Mouse (Mus musculus): Measurements from ENCODE around the gene Camk1d.
A peak's percentile ranks its signal among the peaks of the same experiment; 100 is the strongest.

Gene Camk1d

DNA sequence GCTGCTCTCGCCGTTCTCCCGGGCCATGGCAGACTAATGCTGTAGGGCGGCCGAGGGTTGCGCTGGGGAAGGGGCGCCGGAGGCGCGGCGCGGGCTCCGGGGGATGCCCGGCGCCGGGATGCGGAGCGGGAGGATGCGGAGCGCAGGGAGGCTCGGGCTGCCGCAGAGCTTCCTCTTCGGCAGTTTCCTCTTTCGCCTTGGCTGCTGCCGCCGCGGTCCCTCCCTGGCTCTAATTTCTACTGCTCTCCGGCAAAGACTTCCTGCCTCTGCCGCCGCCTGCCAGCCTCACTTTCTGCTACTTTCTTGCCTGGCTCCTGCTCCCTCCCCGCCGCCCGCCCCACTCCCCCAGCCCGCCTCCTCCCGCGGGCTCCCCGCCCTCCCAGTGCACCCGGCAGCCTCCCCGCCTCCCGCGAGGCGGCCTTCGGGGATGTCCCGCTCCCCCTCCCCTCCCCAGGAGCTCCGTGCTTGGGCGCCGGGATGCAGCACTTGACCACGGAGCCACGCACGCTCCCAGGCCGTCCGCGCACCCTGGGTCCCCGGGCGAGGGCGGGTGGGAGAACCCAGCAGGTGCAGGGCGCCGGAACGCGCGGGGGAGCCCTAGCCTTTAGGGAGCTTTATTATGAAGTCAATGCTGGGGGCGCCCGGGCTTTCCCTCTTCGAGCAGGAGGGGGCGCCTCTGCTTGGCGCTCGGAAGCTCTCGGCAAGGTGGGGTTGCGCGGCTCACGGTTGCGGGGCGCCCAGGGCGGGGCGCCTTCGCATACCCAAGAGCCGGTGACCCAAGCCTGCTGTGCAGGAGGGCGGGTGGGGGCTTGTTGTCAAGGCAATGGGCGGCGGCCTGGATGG is at the start of gene Camk1d:
Camk1d (minus strand) TSS at position 305 of the 843 bp plus-strand sequence.
- peak; percentile 20 for DNase-seq (ENCODE audit: low spot score)

- DNase-seq (ENCODE audit: low spot score) = no peak
Observed at GRCm38 (mm10) chr2:5762031-5762430, 47.7 kb upstream of the Camk1d start.

GRCm38 (mm10) chr2:5760479-5761008 is 46.2 kb upstream of the Camk1d start:
- no peak for DNase-seq (ENCODE audit: low spot score)

DNA sequence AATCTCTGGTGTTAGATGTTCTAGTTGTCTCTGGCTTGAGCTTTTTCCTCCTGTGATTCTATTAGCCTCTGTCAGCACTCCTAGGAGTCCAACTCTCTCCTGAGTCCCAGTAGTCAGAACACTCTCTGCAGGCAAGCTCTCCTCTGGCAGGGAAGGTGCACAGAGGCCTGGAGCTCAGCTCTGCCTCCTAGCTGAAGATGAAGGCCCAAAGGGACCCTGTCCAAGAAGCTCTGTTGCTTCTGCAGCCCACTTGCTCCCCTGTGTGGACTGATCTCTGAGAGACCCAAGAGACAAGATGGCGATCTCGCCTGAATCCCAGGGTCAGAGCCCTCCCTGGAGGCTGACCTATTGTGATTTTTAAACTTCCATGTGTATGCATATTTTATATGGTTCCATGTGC is 44.3 kb upstream of the Camk1d start:
- DNase-seq (ENCODE audit: low spot score) = no peak

GRCm38 (mm10) chr2:5750872-5751271 is 36.6 kb upstream of the Camk1d start:
- DNase-seq (ENCODE audit: low spot score) = no peak

DNA sequence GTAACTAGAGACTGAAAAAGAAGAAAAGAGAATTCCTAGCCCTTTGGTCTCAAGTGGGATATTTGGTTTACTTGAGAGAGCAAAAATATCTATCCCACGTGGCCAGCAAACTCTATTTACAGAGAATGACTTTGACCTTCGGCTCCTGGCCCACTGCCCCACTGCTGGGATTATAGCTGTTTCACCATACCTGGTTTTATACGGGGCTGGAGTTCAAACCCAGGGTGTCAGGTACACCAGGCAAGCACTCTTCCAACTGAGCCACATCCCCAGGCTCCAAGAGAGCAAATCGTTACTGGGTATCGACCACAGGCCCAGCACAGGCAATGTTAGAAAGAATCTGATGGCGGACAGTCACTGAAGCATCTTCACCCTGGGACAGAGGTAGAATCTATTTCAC is 34.9 kb upstream of the Camk1d start:
- DNase-seq (ENCODE audit: low spot score) = no peak

- no peak for DNase-seq (ENCODE audit: low spot score)
Observed at GRCm38 (mm10) chr2:5747545-5748043, 33.3 kb upstream of the Camk1d start.

DNA sequence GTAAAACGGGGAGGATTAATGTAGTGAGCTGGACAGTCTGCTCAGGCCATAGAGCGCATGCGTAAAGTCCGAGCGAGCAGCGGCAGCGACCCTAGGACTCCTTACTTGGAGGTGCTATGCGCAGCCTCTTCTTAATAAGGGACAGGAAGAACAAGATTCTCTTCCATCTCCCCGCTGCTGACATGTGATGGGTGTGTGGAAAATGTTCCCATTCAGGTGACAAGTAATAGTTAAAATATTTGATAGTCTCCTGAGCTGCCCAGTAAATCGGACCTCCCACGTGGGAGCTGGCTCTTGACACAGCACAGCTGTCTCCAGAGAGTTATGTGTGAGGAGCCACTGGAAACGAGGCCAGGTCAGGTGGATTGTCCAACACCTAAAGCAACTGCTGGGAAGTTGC is 32.2 kb upstream of the Camk1d start:
- no peak for DNase-seq (ENCODE audit: low spot score)

DNA sequence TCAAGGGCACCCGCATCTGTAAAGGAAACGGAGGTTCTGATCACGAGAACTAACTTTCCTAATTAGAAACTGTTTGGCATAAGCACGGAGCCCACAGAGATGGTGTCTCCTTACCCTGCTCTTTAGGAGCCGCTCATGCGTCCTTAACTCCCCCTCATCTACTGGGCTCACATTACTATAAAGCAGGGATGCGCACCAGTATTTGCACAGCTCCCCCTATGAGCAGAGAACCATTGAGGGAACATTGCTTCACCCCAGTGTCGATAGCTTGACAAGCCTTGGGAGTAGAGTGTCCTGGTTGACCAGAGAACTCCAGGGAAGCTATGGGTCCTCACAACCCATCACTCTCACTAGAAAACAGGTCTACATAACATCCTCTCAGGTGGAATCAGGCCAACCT is 29.6 kb upstream of the Camk1d start:
- no peak for DNase-seq (ENCODE audit: low spot score)

DNA sequence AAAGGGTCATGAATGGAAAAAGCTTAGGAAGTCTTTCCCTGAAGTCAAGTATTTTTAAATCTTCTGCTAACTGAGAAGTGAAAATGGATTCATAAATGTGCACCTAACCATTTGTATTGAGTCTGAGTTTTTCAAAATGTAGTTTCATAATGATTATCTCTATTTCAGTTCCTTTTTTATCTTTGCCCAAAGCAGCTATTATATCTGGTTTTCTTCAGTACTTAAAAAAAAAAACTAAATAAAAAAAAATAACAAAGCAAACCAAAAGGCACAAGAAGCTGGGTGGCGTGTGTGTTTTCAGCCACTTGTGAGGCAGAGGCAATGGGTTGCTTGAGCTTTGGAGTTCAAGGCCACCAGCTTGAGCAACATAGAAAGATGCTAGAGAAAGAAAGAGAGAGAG is 26.6 kb upstream of the Camk1d start:
- no peak for DNase-seq (ENCODE audit: low spot score)

DNA sequence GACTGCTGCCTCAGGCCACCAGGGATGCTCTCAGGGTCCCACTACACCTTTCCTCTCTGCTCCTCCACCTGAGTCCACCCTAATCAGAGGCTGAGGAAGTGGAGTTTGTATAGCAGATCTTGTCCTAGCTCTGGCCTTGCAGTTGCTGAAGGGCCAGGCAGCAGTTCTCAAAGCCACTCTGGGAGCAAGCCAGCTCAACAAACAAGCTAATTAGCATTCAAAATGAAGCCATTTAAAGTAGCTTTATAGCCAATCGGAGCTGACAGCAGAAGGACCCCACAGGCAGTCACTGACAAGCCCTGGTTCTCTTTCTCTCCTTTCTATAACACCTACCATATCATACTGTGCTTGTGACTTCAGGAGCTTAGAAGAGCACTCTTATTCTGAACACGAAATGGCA is 21.6 kb upstream of the Camk1d start:
- no peak for DNase-seq (ENCODE audit: low spot score)

DNA sequence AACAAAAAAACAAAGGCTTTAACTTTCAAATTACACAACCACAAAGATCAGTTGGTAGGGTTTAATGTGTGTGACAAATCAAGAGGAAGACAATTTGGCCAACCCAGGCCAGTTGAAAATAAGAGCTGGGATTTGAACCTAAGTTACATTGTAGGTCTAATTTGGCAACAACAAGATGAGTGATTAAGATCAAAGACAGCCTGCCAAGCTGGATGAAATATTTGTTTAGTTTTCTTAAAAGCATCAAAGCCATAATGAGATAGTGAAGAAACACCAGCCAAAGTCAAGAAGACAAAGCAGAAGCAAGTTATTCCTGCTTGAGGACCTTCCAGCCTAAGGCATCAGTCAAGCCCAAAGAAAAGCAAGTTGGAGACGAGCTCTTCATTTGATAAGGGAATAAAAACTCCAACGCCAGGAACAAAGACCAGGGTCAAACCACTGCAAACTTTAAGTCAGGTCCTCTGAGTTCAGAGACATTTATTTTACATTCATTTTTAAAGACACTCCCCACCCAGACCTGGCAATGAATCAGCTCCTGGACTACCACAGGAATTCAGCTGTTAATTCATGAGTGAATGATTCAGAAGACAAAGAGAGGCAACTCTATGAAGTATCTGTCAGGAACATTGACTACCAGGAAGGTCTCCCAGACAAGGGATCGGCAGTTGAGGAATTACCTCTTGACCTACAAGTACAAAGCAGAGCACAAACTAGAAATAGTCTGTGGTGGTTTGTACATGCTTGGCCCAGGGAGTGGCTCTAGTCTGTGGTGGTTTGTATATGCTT is 19.2 kb upstream of the Camk1d start:
- no peak for DNase-seq (ENCODE audit: low spot score)

GRCm38 (mm10) chr2:5732047-5732446 is 17.7 kb upstream of the Camk1d start:
- DNase-seq (ENCODE audit: low spot score) = no peak

DNA sequence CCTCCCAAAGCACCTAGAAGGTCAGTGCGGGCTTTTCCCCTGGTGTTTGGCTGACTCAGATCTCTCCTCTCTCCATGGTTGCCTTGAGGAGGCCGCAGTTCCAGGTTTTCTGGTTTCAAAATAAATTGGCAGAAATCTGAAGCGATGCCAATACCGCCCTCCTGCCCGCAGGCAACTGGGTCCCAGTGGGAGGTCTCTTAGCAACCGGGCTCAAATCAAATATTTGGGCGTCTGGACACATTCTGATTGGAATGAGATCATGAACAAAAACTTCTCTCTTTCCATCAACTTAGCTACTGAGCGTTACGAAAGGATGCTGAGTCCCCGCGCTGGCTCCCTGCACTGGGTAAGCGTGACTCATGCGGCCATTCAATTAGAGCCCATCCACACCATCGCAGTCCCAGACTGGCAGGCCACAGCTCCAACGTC is 16.1 kb upstream of the Camk1d start:
- DNase-seq (ENCODE audit: low spot score) = no peak

DNA sequence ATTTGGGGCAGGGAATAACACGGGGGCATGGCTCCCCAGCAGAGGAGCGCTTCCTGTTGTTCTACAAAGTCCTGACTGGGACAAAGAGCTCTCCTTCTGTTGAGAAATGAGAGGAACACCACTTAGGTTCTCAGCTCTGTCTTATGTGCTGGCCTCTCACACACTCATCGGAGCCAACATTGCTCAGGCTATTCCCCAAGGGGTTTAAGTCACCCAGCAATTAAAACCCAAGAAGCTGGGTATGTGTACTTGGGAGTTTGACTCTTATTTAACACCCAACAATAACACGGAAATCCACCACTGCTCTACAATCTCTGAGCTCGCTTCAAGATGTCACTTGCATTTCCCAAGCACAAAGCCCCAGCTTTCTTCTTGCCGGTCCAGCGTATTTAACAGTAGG is 15.6 kb upstream of the Camk1d start:
- no peak for DNase-seq (ENCODE audit: low spot score)

DNA sequence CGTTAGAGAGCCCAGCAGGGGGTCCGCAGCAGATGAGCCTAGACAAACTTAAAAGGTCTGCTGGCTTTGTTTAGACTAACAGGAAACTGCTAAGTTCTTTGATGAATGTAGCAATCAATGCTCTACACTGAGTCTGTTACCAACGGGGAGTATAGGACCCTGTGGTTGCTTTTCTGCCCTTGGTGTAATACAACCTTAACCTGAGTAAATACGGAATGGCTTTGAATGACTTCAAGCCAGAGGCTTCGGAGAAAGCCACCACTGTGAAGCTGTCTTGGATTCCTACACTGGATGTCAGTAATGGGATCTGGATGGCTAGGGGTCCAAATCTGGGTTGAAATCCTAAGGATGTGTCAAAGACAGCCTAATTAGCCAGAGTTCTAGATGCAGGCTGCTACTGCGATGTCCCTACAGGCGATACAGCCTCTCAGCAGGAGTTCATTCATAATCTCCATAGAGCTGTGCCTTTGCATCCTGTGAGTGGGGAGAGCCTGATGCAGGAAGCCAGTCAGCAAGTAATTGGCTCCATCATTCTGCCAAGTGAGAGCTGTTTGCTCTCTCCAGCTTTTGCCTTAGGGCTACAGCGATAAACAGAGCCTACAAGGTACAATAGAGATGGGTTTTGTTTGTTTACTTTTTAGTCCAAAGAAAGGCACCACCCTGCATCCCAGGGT is 10.8 kb upstream of the Camk1d start:
- DNase-seq (ENCODE audit: low spot score) = no peak

DNA sequence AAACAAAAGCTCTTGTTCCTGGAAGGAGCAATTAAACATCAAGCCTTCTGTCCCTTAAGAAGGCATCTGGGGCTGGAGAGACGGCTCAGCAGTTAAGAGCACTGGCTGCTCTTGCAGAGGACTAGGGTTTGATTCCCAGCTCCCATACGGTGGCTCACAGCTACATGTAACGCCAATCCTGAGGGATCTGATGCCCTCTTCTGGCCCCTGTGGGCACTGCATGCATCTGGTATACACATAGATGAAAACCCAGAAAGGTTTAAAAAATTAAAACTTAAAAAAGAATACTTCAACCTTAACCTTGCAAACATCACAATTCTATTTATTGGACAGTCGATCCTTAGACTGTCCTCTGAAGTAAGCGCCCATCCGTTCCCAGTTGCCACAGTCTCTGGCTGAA is 3.4 kb upstream of the Camk1d start:
- DNase-seq (ENCODE audit: low spot score) = no peak

DNA sequence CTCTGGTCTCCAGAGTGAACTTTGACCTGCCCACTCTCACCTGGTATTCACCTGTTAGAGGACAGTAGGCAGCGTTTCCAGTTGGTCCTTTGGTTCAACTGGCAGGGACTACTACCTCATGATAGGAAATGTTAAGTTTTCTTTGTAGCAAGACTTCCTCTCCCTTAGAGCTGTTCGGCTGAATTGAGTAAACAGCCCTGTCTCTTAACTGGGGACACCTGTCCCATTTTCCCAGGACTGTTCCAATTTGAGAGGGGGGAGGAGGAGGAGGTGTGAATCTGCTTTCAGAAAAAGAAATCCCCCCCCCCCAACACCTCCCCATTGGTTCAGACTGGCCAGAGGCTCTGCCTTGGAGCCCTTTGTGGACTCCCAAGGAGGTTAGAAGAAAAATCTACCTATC is 1.2 kb upstream of the Camk1d start:
- no peak for DNase-seq (ENCODE audit: low spot score)

DNA sequence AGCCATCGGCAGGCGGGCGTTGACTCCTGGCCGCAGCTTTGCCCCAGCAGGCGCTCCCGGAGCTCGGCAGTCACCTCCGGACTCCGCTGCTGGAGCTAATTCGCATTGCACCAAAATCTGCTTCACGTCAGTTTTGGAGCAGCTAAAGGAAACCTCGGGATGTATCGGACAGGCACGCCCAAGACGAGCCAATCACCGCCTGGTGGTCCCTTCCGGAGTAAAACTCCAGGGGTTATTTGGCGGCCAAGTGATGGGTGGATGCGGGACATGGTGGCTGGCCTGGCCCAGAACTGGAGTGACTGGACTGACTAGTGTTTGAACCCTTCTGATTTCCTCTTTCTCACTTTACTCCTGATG is 717 bp upstream of the Camk1d start:
- no peak for DNase-seq (ENCODE audit: low spot score)

GRCm38 (mm10) chr2:5713325-5714210 is 747 bp downstream of the Camk1d start:
- no peak for DNase-seq (ENCODE audit: low spot score)

DNA sequence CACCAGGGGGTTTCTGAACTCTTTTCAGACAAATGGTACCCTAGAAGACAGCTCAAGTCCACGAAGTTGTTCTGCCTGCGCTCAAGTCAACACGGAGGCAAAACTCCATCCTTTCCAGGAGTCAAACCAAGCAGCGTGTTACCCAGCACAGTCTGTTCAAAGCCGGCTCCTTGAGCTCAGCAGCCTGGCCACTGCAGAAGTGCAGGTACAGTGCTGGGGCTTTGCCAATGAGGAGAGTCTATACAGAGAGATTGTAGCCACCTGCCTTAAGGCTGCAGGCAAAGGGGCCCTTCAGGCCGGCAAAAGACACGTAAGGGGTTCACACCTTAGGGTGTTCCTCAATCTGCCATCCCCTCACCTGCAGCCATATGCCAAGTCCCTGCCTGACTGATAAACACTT is 2.1 kb downstream of the Camk1d start:
- no peak for DNase-seq (ENCODE audit: low spot score)

Measured in urinary bladder, postnatal 10 days (tissue).